Mouse (Mus musculus) liver, postnatal 0 days (tissue): ENCODE measurements around the gene Smyd3.

ENCODE experiments used
- CTCF ChIP-seq: sonication (generic); IDR thresholded peaks from 2 replicates; pipeline ENCODE4 v1.5.1; 2016; ENCODE audit warnings: antibody characterized with exemption, low read depth
- EP300 ChIP-seq: IDR thresholded peaks from 2 replicates; pipeline ENCODE4 v1.6.1; 2016; ENCODE audit warnings: antibody characterized with exemption, low read depth, mild to moderate bottlenecking

GRCm38 (mm10) chr1:179511895-179512294 lies 5.9 kb downstream of the Smyd3 start:
- TF ChIP-seq EP300 = no peak
- TF ChIP-seq CTCF = no peak
